Mouse (Mus musculus): ENCODE measurements at regions not wholly inside any gene's neighbourhood (a gene's known extent, or its start where the extent isn't known, plus 50 kb on each side); places are given as distances from the start of the nearest gene placed in this dataset.

DNA sequence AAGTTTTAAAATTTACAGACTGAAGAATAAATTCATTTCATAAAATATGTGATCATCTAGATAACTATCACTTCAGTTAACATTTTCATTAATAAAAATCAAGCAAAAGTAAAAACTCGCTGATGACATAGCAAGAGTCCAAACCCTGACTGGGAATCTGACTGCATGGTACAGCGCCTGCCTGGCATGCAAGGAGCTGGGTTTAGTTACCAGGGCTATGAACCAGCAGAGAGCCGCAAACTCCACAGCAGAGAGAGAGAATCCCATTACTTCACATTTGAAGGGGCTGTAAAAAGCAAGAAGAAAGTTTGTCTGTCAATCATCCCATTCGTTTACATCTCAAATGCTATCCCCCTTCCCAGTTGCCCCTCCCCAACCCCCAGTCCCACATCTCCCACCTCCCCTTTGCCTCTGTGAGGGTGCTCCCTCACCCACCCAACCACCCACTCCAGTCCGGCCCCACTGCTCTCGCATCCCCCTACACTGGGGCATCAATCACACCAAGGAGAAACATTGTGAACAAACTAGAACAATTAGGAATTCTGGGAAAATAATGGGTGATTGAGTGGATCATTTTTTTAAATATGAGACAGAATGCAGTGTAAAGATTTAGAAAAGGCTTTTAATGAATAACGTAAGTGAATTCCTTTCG, 487.6 kb downstream of the Efna5 start:
- no peak for TF ChIP-seq CTCF (IDR thresholded peaks at IDR 0.05)
- TF ChIP-seq POLR2A (IDR thresholded peaks at IDR 0.05; ENCODE audit: insufficient read depth, low read depth, low read length) = no peak
- TF ChIP-seq EP300 (IDR thresholded peaks at IDR 0.05; ENCODE audit: insufficient read depth, low read depth, low read length) = no peak
- Histone ChIP-seq H3K36me3 (ENCODE audit: control insufficient read depth, insufficient read depth, low read length) (no peaks in the 10 kb centered on the region), H3K4me1 (ENCODE audit: control insufficient read depth, insufficient read depth, low read length) (no peaks in the 10 kb centered on the region), H3K4me3 (no peak overlapping the region), H3K27me3 (ENCODE audit: control insufficient read depth, insufficient read depth, low read length) (no peaks in the 10 kb centered on the region), H3K27ac (no peak overlapping the region), H3K79me2 (replicated peaks; ENCODE audit: control insufficient read depth, insufficient read depth, low read length) (no peaks in the 10 kb centered on the region), H3K9ac (ENCODE audit: low read depth, low read length) (no peak overlapping the region)
- no peak for DNase-seq
- intact Hi-C loops (cut with DNase I) = no loop called here
- 93% methylated on average over 8 of the region's 8 CpGs for WGBS

DNA sequence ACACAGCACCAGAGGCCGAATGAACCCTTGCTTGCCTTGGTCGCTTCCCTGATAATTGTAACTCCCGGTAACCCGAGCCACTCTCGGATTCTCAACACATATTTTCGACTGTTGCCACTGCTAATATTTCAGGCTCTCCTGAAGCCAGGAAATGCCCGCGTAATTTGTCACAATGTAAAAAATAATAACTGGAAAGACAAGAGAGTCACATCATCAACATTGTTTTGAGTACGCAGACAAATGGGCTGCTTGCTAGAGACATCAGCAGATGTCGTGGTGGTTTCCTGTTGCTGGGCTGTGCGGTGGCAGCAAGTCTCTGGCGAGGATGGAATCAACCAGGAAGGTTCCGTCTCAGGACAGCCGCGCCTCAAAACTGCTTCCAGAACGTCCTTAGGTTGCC, 497.1 kb downstream of the Efna5 start:
- no peak overlapping the region for H3K9ac ChIP-seq (ENCODE audit: low read depth, low read length)
- 77% methylated on average over 16 of the region's 16 CpGs for WGBS
- no peaks in the 10 kb centered on the region for H3K36me3 ChIP-seq (ENCODE audit: control insufficient read depth, insufficient read depth, low read length)
- no peak overlapping the region for H3K27ac ChIP-seq
- no peaks in the 10 kb centered on the region for H3K79me2 ChIP-seq (replicated peaks; ENCODE audit: control insufficient read depth, insufficient read depth, low read length)
- H3K4me1 ChIP-seq (ENCODE audit: control insufficient read depth, insufficient read depth, low read length) = no peaks in the 10 kb centered on the region
- H3K4me3 ChIP-seq = no peak overlapping the region
- no peak for DNase-seq
- TF ChIP-seq CTCF (IDR thresholded peaks at IDR 0.05) (no peak), EP300 (IDR thresholded peaks at IDR 0.05; ENCODE audit: insufficient read depth, low read depth, low read length) (no peak), POLR2A (IDR thresholded peaks at IDR 0.05; ENCODE audit: insufficient read depth, low read depth, low read length) (no peak)
- H3K27me3 ChIP-seq (ENCODE audit: control insufficient read depth, insufficient read depth, low read length) = no peaks in the 10 kb centered on the region
- intact Hi-C loops (cut with DNase I) = no loop called here

DNA sequence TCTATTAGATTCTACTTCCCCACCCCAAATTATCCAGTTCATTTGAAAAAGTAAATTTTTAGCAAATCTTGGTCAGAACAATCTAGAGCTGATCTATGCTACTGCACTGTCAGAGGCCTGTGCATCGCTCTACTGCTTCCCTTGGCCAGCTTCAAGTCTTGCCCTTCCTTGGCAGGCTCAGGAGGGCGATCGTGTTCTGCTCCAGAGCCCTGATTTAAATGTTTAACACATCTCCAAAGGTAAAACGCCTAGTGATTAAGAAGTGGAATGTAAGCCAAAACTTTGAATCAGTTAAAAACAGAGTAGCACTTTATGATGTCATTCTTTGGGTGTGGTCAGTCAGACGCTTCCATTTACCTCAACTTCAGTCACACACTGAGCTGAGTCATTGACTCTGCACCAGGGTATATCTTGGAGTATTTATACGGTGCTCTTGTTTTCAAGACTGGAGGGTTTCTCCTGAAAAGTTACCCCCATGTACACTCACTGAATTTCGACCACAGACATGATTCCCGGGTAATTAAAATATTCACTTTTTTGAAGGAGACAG, 502.2 kb downstream of the Efna5 start:
- H3K79me2 ChIP-seq (replicated peaks; ENCODE audit: control insufficient read depth, insufficient read depth, low read length) = no peaks in the 10 kb centered on the region
- no peaks in the 10 kb centered on the region for H3K4me1 ChIP-seq (ENCODE audit: control insufficient read depth, insufficient read depth, low read length)
- no peak for DNase-seq
- no peak overlapping the region for H3K27ac ChIP-seq
- TF ChIP-seq CTCF (IDR thresholded peaks at IDR 0.05) = no peak
- no peak for TF ChIP-seq POLR2A (IDR thresholded peaks at IDR 0.05; ENCODE audit: insufficient read depth, low read depth, low read length)
- no peak for TF ChIP-seq EP300 (IDR thresholded peaks at IDR 0.05; ENCODE audit: insufficient read depth, low read depth, low read length)
- H3K4me3 ChIP-seq = no peak overlapping the region
- H3K9ac ChIP-seq (ENCODE audit: low read depth, low read length) = no peak overlapping the region
- H3K36me3 ChIP-seq (ENCODE audit: control insufficient read depth, insufficient read depth, low read length) = no peaks in the 10 kb centered on the region
- WGBS = 67% methylated on average over 8 of the region's 8 CpGs
- no peaks in the 10 kb centered on the region for H3K27me3 ChIP-seq (ENCODE audit: control insufficient read depth, insufficient read depth, low read length)
- intact Hi-C loops (cut with DNase I) = no loop called here

DNA sequence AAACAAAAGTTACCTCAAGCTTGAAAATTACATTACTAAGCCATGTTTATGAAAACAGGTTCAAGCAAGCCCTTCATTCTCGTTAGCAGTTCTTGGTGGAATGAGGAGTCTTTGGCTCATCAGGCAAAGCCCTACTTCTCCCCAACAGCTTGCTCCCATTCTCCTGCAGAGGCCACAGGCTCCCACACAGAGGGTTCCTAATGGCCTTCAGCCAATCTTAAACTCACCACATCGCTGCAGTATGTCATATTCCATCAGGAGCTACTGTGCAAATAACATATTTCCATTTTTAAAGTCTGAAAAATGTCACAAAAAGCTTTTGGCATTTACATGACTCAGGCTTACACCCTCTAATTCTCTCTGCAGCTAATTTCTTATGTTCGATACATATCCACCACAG, 512.0 kb downstream of the Efna5 start:
- H3K79me2 ChIP-seq (replicated peaks; ENCODE audit: control insufficient read depth, insufficient read depth, low read length) = no peaks in the 10 kb centered on the region
- no peaks in the 10 kb centered on the region for H3K36me3 ChIP-seq (ENCODE audit: control insufficient read depth, insufficient read depth, low read length)
- no peak for DNase-seq
- H3K4me1 ChIP-seq (ENCODE audit: control insufficient read depth, insufficient read depth, low read length) = no peaks in the 10 kb centered on the region
- 56% methylated on average over 3 of the region's 3 CpGs for WGBS
- no peak for TF ChIP-seq POLR2A (IDR thresholded peaks at IDR 0.05; ENCODE audit: insufficient read depth, low read depth, low read length)
- TF ChIP-seq CTCF (IDR thresholded peaks at IDR 0.05) = no peak
- TF ChIP-seq EP300 (IDR thresholded peaks at IDR 0.05; ENCODE audit: insufficient read depth, low read depth, low read length) = no peak
- H3K9ac ChIP-seq (ENCODE audit: low read depth, low read length) = no peak overlapping the region
- no peaks in the 10 kb centered on the region for H3K27me3 ChIP-seq (ENCODE audit: control insufficient read depth, insufficient read depth, low read length)
- intact Hi-C loops (cut with DNase I) = no loop called here
- no peak overlapping the region for H3K27ac ChIP-seq
- H3K4me3 ChIP-seq = no peak overlapping the region

DNA sequence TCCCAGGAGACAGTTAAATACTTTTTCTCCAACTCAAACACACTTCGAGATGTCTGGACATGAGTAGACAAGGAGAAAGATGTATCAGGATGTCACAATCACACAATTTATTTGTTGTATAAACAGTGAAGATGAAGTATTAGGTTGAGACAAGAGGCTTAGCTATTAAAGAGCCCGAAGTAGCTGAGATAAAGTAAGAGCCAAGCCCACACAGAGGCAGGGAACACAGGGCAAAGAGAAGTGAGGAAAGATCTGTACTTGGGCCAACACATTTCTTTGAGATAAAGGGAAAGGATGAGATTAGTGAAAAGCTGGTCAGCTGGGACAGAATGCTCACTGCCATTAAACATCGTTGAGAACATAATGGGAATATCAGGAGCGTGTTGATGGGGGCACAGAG, 513.2 kb downstream of the Efna5 start:
- Histone ChIP-seq H3K4me1 (ENCODE audit: control insufficient read depth, insufficient read depth, low read length) (no peaks in the 10 kb centered on the region), H3K4me3 (no peak overlapping the region), H3K27ac (no peak overlapping the region), H3K79me2 (replicated peaks; ENCODE audit: control insufficient read depth, insufficient read depth, low read length) (no peaks in the 10 kb centered on the region), H3K36me3 (ENCODE audit: control insufficient read depth, insufficient read depth, low read length) (no peaks in the 10 kb centered on the region), H3K9ac (ENCODE audit: low read depth, low read length) (no peak overlapping the region), H3K27me3 (ENCODE audit: control insufficient read depth, insufficient read depth, low read length) (no peaks in the 10 kb centered on the region)
- DNase-seq = no peak
- no peak for TF ChIP-seq EP300 (IDR thresholded peaks at IDR 0.05; ENCODE audit: insufficient read depth, low read depth, low read length)
- no peak for TF ChIP-seq POLR2A (IDR thresholded peaks at IDR 0.05; ENCODE audit: insufficient read depth, low read depth, low read length)
- no peak for TF ChIP-seq CTCF (IDR thresholded peaks at IDR 0.05)
- WGBS = 28% methylated on average over 4 of the region's 4 CpGs
- intact Hi-C loops (cut with DNase I) = no loop called here

DNA sequence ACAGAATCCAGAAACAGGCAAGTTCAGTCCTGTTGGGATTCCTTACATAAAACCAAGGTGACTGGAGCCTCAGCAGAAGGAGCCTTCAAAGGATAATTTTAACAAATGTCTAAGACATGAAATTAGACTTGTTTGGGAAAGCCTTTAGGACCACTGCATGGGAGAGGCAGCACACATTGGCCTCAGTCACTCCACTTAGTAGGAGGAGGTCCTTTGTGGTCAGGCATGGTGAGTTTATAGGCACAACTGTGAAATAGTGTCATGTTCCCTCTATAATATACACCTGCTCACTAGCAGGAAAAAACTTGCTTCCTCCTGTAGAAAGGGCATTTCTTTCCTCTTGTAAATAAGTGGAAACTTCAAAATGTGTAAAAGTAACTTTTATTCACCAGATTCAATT, 522.8 kb downstream of the Efna5 start:
- intact Hi-C loops (cut with DNase I) = no loop called here
- TF ChIP-seq CTCF (IDR thresholded peaks at IDR 0.05) (no peak), EP300 (IDR thresholded peaks at IDR 0.05; ENCODE audit: insufficient read depth, low read depth, low read length) (no peak), POLR2A (IDR thresholded peaks at IDR 0.05; ENCODE audit: insufficient read depth, low read depth, low read length) (no peak)
- Histone ChIP-seq H3K4me3 (no peak overlapping the region), H3K36me3 (ENCODE audit: control insufficient read depth, insufficient read depth, low read length) (no peaks in the 10 kb centered on the region), H3K79me2 (replicated peaks; ENCODE audit: control insufficient read depth, insufficient read depth, low read length) (no peaks in the 10 kb centered on the region), H3K9ac (ENCODE audit: low read depth, low read length) (no peak overlapping the region), H3K27me3 (ENCODE audit: control insufficient read depth, insufficient read depth, low read length) (no peaks in the 10 kb centered on the region), H3K4me1 (ENCODE audit: control insufficient read depth, insufficient read depth, low read length) (no peaks in the 10 kb centered on the region), H3K27ac (no peak overlapping the region)
- no peak for DNase-seq

Data from heart, adult 2 months (tissue).